ENCODE assay signal across 8 mouse cellular contexts in the genomic region with DNA sequence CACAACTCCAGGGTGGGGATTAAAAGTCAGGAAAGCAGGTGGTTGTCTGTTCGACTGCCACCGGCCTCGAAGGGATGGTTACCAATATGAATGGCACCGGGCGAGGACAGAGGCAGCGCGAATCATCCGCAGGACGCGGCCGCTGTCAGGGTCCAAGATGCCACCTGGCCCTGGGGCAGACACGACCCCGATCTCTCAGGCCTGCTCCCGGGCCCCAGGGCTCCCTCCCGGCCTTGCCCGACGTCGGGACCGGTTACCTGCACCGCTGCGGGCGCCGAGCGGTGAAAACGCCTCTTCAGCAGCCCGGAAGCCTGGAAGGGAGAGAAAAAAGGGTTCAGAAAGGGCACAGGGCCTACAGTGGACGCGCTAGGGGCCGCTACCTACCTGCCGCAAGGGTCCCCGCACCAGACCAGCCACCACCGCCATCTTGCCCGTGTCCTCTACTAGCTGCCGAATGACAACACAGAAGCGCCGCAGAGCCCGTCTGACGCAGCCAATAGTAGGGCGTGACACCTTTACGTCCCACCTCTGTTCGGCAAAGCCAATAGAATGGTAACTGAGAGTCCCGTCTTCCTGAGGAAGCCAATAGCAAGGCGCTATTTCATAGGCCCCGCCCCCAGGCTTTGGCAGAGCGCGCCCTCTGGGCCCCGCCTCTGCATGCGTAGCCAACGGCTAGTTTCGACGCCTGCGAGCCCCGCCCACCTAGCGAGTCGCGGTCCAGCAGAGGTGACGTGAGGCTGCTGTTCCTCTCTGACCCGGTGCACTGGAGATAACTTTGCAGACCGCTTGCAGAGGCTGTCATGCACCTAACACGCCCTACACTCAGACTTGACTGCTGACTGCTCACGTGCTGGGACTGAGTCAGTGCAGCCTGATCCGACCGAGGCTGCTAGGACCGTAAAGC. TPM values are rescaled to one million over a fixed set of nuclear protein-coding genes. Genes with fewer than 3 reads are reported as not detected.
DNase-seq lines count a peak whose midpoint lies in the region; ATAC-seq and TF ChIP-seq lines count a peak whose summit lies in the region.

A gene (minus strand): TSS at position 519 of the 904 bp plus-strand sequence.

- peaks cover 26 to 37% of the 10 kb centered on the region in 2 experiments for H3K36me3 ChIP-seq in CH12.LX (replicated peaks in 1 of 2; ENCODE audit: control insufficient read depth in 1 of 2, insufficient read depth in 1 of 2, low read length in 1 of 2)
- H3K36me3 ChIP-seq in forebrain, embryonic 11.5 days (ENCODE audit: control insufficient read depth, insufficient read depth, low read length), result peaks cover 3% of the 10 kb centered on the region; the same call in 1 of the 2 replicates
- peaks cover 19% of the 10 kb centered on the region for H3K36me3 ChIP-seq in heart, embryonic 16.5 days (ENCODE audit: control insufficient read depth, insufficient read depth)
- H3K36me3 ChIP-seq in liver, embryonic 15.5 days (replicated peaks), result peaks cover 33% of the 10 kb centered on the region
- H3K36me3 ChIP-seq in neural tube, embryonic 12.5 days, result peaks cover 21% of the 10 kb centered on the region

- dilution Hi-C loops in CH12.LX (cut with MboI; ENCODE audit: extremely low pct_ligation_motif_present, extremely low pct_unique_long_range_greater_than_20kb, low sequenced_read_pairs), result no loop called here

- TF ChIP-seq RAD21 in CH12.LX (IDR thresholded peaks at IDR 0.05; ENCODE audit: low read depth, low read length), result peak; percentile 7; the same call in 1 of the 2 replicates

- ATAC-seq in forebrain, embryonic 11.5 days (replicated peaks; ENCODE audit: low FRiP score), result peak; percentile 100
- peak; percentile 98 for ATAC-seq in heart, embryonic 16.5 days (replicated peaks; ENCODE audit: extremely low read depth, insufficient read depth, low FRiP score)
- ATAC-seq in liver, embryonic 15.5 days (ENCODE audit: insufficient read depth), result peak; percentile 98
- ATAC-seq in neural tube, embryonic 12.5 days (ENCODE audit: low FRiP score, low read depth), result peak; percentile 100

- H3K79me2 ChIP-seq in CH12.LX (replicated peaks; ENCODE audit: control insufficient read depth, extremely low read depth, insufficient read depth, poor library complexity, severe bottlenecking), result peaks cover 6% of the 10 kb centered on the region

- peak; percentile 100 for DNase-seq in CH12.LX (ENCODE audit: extremely low read depth)
- DNase-seq in c-Kit-positive CD71-positive TER-119-negative erythroid progenitor cells, embryonic 14.5 days (ENCODE audit: low read depth), result peak; percentile 98
- peak; percentile 99 for DNase-seq in forebrain, embryonic 11.5 days (ENCODE audit: low spot score)
- peak; percentile 100 for DNase-seq in kidney, postnatal 36 days
- peak; percentile 99 for DNase-seq in telencephalon, adult 2 months (ENCODE audit: low read depth, low spot score)

- peak; percentile 87 for TF ChIP-seq POLR2A in CH12.LX (IDR thresholded peaks at IDR 0.05; ENCODE audit: low read depth, low read length)

- peak within 1 kb of the TSS; percentile 82 to 97 (median 90) for H3K4me3 ChIP-seq in CH12.LX (replicated peaks in 1 of 3; ENCODE audit: low read depth in 2 of 3, low read length in 2 of 3, poor library complexity in 1 of 3)
- H3K4me3 ChIP-seq in forebrain, embryonic 11.5 days (ENCODE audit: low read depth, low read length), result peak within 1 kb of the TSS; percentile 91
- peak within 1 kb of the TSS; percentile 87 for H3K4me3 ChIP-seq in heart, embryonic 16.5 days (ENCODE audit: low read length)
- peak within 1 kb of the TSS; percentile 87 for H3K4me3 ChIP-seq in liver, embryonic 15.5 days (replicated peaks)
- H3K4me3 ChIP-seq in neural tube, embryonic 12.5 days, result peak within 1 kb of the TSS; percentile 93

- no peaks in the 10 kb centered on the region for H3K9me3 ChIP-seq in CH12.LX (replicated peaks; ENCODE audit: low read length)
- no peaks in the 10 kb centered on the region for H3K9me3 ChIP-seq in forebrain, embryonic 11.5 days (ENCODE audit: control insufficient read depth, low read length)
- no peaks in the 10 kb centered on the region for H3K9me3 ChIP-seq in heart, embryonic 16.5 days (replicated peaks; ENCODE audit: control insufficient read depth, low read length)
- no peaks in the 10 kb centered on the region for H3K9me3 ChIP-seq in liver, embryonic 15.5 days (replicated peaks)
- H3K9me3 ChIP-seq in neural tube, embryonic 12.5 days, result no peaks in the 10 kb centered on the region

- H3K4me1 ChIP-seq in CH12.LX (ENCODE audit: control insufficient read depth in 1 of 2, insufficient read depth in 2 of 2), result peaks cover 17 to 35% of the 10 kb centered on the region in 2 experiments
- peaks cover 8% of the 10 kb centered on the region for H3K4me1 ChIP-seq in forebrain, embryonic 11.5 days (replicated peaks; ENCODE audit: control insufficient read depth, insufficient read depth, low read length)
- peaks cover 9% of the 10 kb centered on the region for H3K4me1 ChIP-seq in heart, embryonic 16.5 days (ENCODE audit: control insufficient read depth, insufficient read depth, low read length)
- H3K4me1 ChIP-seq in liver, embryonic 15.5 days (replicated peaks), result peaks cover 23% of the 10 kb centered on the region
- H3K4me1 ChIP-seq in neural tube, embryonic 12.5 days, result peaks cover 13% of the 10 kb centered on the region

- TF ChIP-seq EP300 in CH12.LX (IDR thresholded peaks at IDR 0.05; ENCODE audit: low read length), result no peak

- peak within 1 kb of the TSS; percentile 63 for H3K27ac ChIP-seq in CH12.LX (ENCODE audit: insufficient read depth, low read depth)
- peak within 1 kb of the TSS; percentile 50 for H3K27ac ChIP-seq in forebrain, embryonic 11.5 days (ENCODE audit: low read depth, low read length)
- H3K27ac ChIP-seq in heart, embryonic 16.5 days (ENCODE audit: low read length), result peak within 1 kb of the TSS; percentile 95
- H3K27ac ChIP-seq in liver, embryonic 15.5 days (replicated peaks), result peak within 1 kb of the TSS; percentile 90
- H3K27ac ChIP-seq in neural tube, embryonic 12.5 days, result peak within 1 kb of the TSS; percentile 62

- peak within 1 kb of the TSS; percentile 94 for H3K9ac ChIP-seq in CH12.LX (ENCODE audit: insufficient read depth, low read depth)
- H3K9ac ChIP-seq in forebrain, embryonic 11.5 days (ENCODE audit: low read length), result peak within 1 kb of the TSS; percentile 89
- H3K9ac ChIP-seq in heart, embryonic 16.5 days (ENCODE audit: low read length), result peak within 1 kb of the TSS; percentile 96
- H3K9ac ChIP-seq in liver, embryonic 15.5 days, result peak within 1 kb of the TSS; percentile 91
- H3K9ac ChIP-seq in neural tube, embryonic 12.5 days, result peak within 1 kb of the TSS; percentile 87

- in situ Hi-C loops in CH12.LX (cut with MboI; ENCODE audit: low pct_ligation_motif_present, low pct_unique_long_range_greater_than_20kb, low sequenced_read_pairs), result loop anchor here (10.0 kb wide), 2 partner anchors 178 to 358 kb away; a partner anchor contains a TSS

- under 1% methylated on average over 64 of the region's 64 CpGs for WGBS in forebrain, embryonic 11.5 days
- under 1% methylated on average over 64 of the region's 64 CpGs for WGBS in heart, embryonic 16.5 days
- WGBS in liver, embryonic 15.5 days (ENCODE audit: insufficient replicate concordance), result 0% methylated on average over 64 of the region's 64 CpGs
- under 1% methylated on average over 64 of the region's 64 CpGs for WGBS in neural tube, embryonic 12.5 days

- H3K27me3 ChIP-seq in CH12.LX (replicated peaks), result no peaks in the 10 kb centered on the region
- H3K27me3 ChIP-seq in forebrain, embryonic 11.5 days (ENCODE audit: control insufficient read depth, insufficient read depth, low read length), result no peaks in the 10 kb centered on the region
- H3K27me3 ChIP-seq in heart, embryonic 16.5 days (ENCODE audit: control insufficient read depth, insufficient read depth, low read length), result no peaks in the 10 kb centered on the region
- no peaks in the 10 kb centered on the region for H3K27me3 ChIP-seq in liver, embryonic 15.5 days
- H3K27me3 ChIP-seq in neural tube, embryonic 12.5 days (replicated peaks), result no peaks in the 10 kb centered on the region

- H3K4me2 ChIP-seq in CH12.LX (ENCODE audit: insufficient read depth, low read depth, poor library complexity, severe bottlenecking), result peak within 1 kb of the TSS; percentile 85
- peak within 1 kb of the TSS; percentile 73 for H3K4me2 ChIP-seq in forebrain, embryonic 11.5 days (ENCODE audit: low read depth, low read length, severe bottlenecking)
- peak within 1 kb of the TSS; percentile 78 for H3K4me2 ChIP-seq in heart, embryonic 16.5 days (ENCODE audit: low read depth, low read length)
- peak within 1 kb of the TSS; percentile 93 for H3K4me2 ChIP-seq in liver, embryonic 15.5 days
- peak within 1 kb of the TSS; percentile 79 for H3K4me2 ChIP-seq in neural tube, embryonic 12.5 days (replicated peaks)

- TF ChIP-seq CTCF in CH12.LX (conservative IDR thresholded peaks at IDR 0.05 in 1 of 2, IDR thresholded peaks at IDR 0.05 in 1 of 2; ENCODE audit: low read depth in 2 of 2, low read length in 2 of 2), result peak in 1 of 2 experiments; percentile 11; a peak in 1 of 4 replicates

TF ChIP-seq in CH12.LX, 34 proteins besides CTCF, POLR2A, EP300 and RAD21 (continues in another document):
- TF ChIP-seq SMC3 (IDR thresholded peaks at IDR 0.05; ENCODE audit: low read depth, low read length), result no peak
- peak; percentile 57; the same call in 1 of the 2 replicates for TF ChIP-seq MXI1 (IDR thresholded peaks at IDR 0.05; ENCODE audit: low read depth, low read length)
- TF ChIP-seq KAT2A (IDR thresholded peaks at IDR 0.05; ENCODE audit: insufficient replicate concordance, low read length), result 0 out of 2 replicates have a peak, but pooled peaks have one; percentile 39
- TF ChIP-seq CHD1 (IDR thresholded peaks at IDR 0.05; ENCODE audit: low read depth, low read length), result no peak
- TF ChIP-seq BHLHE40 (IDR thresholded peaks at IDR 0.05; ENCODE audit: low read depth, low read length), result peak; percentile 95
- TF ChIP-seq MAZ (IDR thresholded peaks at IDR 0.05; ENCODE audit: low read depth, low read length), result no peak
- TF ChIP-seq SIN3A (IDR thresholded peaks at IDR 0.05; ENCODE audit: low read length), result peak; percentile 76
- TF ChIP-seq POLR2AphosphoS2 (IDR thresholded peaks at IDR 0.05; ENCODE audit: low read depth, low read length), result no peak
- TF ChIP-seq MAFK (IDR thresholded peaks at IDR 0.05; ENCODE audit: insufficient replicate concordance, low read length), result no peak
- TF ChIP-seq USF1 (IDR thresholded peaks at IDR 0.05; ENCODE audit: low read depth, low read length), result no peak
- TF ChIP-seq HCFC1 (IDR thresholded peaks at IDR 0.05; ENCODE audit: low read depth, low read length), result peak; percentile 73

RNA-seq across cellular contexts. Expression of the gene that starts here (rescaled TPM):
- total RNA-seq in CH12.LX (2012; rRNA removed), result 100 and 108 TPM in 2 replicates
- 205 and 223 TPM in 2 replicates for total RNA-seq in CH12.LX (2014; rRNA removed)
- 122 and 132 TPM in 2 replicates for polyA plus RNA-seq in CH12.LX (2012; ENCODE audit: insufficient read length, low read depth)
- polyA plus RNA-seq in forebrain, embryonic 11.5 days (2014; fragmentation: Nextera tagmentation; extraction: Ambion mirVana), result 202 and 213 TPM in 2 replicates
- polyA plus RNA-seq in heart, embryonic 16.5 days (2015; fragmentation: Nextera tagmentation; extraction: Ambion mirVana), result 682 and 733 TPM in 2 replicates
- polyA plus RNA-seq in liver, embryonic 15.5 days (2015; fragmentation: Nextera tagmentation; extraction: Ambion mirVana), result 103 and 108 TPM in 2 replicates
- polyA plus RNA-seq in neural tube, embryonic 12.5 days (2016; fragmentation: Nextera tagmentation; extraction: Ambion mirVana), result 220 and 238 TPM in 2 replicates

Comparison
In these comparisons a context has a peak if more than half of its experiments do, and no peak if none do; other contexts are left out.
1. Peak in every context shown above with its lines: DNase-seq, ATAC-seq, H3K4me3 ChIP-seq and H3K27ac ChIP-seq.